Mouse (Mus musculus): ENCODE results near the gene B230217C12Rik.

Gene B230217C12Rik

DNA sequence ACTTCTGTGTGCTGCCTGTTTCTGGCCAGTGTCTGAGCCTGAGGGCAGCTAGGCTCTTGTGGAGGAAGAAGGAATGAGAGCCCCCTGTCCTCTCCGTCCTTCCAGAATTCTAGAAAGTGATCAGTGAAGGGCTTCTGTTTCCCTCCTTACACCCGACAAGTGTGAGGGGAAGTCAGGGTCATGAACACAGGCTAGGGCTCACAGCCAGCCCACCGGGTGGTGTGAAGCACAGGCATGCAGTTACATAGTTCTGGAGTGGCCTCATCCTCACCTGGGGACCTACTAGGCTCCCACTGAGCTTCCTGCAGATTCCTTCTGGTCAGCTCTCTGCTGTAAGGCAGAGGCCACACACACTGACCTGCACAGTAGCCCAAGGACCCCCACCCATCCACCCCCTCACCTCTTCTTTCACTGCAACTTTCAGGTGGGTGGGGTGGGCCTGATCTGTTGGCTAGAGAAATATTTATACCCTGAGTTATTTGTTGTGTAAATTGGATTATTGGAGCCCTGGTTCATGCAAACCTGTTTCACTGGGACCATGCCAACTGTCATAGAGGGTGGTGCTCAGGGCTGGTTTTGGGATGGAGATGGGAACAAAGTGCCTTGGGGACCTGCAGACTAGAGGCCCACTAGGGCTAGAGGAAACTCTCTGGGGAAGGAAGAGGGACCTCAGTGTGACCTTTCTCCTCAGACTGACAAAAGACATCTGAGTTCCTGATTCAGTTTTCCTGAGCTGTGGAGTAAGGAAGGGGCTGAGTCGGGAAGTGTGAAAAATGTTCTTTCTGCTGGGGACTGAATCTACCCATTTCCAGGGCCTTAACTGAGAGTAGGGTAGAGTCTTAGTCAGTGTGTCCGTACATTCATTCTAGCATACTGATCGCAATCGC, 31.1 kb upstream of the B230217C12Rik start:
- no peak for DNase-seq (ENCODE audit: low read depth, low spot score)

DNA sequence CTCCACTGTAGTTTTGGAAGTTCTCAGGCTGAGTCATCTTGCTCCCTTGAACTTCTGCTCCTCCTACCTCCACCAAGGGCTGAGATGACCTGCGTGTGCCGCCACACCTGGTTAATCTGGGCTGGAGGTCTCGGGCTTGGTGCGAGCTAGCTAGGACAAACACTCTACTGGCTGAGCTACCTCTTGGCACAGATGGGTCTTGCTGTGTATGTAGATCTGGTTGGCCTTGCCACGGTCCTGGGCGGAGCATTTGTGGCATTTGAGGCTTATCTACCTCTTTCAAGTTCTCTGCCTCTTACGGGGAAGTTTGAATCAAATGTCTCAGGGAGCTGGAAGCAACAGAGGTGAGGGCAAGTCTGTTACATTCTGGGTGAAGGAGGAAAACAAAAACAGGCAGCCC, 30.2 kb upstream of the B230217C12Rik start:
- no peak for DNase-seq (ENCODE audit: low read depth, low spot score)

GRCm38 (mm10) chr11:97810970-97811369, 29.6 kb upstream of the B230217C12Rik start:
- DNase-seq (ENCODE audit: low read depth, low spot score) = no peak

DNA sequence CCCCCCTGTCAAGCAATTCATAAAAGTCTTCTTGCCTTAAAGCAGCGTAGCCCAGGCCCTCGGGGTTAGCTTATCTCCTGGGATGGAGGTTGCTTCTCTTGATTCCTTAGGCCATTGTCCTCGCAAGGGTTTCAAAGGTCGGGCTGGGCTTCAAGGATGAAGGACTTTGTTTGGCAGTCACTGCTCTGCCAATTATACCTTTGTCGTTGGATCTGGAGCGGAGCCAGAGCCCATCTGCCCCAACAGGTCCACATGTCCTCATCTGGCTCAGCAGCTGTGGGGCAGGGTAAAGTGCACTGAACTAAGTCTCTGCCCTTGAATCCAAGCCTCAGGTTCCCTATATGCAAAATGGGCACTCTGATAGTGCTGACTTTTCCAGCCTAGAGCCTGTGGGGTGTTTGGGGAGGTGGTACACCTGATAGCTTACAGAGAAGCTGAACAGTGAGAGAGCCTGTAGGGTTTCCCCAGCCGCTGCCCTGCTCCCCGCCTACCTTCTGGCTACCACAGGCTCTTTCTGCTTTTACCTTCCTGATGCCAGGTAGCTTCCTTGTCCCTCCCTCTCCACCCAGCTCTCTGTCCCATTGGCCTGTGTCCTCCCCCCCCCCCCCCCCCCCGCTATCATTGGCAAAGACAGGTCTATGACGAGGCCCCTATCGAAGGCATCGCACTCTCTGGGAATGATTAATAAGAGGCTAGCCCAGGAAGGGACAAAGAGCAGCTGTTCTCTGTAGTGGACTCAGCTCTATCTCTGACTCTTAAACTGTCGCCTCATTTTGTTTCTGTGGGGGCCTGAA, 28.8 kb upstream of the B230217C12Rik start:
- no peak for DNase-seq (ENCODE audit: low read depth, low spot score)

DNA sequence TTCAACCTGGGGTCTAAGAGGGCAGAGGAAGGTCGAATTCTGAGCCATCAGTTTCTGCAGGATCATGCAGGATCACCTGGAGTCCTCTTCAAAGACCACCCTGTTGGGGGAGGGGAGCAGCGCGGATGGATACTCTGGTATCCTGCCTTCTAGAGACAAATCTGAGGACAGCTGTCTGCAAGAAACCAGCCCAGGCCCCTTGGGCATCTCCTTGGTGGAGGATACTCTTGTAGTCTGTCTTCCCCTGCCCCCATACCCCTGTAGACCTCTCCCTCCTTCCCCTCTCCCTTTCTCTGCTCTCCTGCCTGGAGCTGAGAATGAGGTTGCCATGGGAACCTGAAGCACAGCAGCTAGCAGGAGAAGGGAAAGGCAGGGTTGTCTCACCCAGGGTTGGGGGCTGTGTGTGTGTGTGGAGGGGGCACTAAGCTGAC, 28.1 kb upstream of the B230217C12Rik start:
- no peak for DNase-seq (ENCODE audit: low read depth, low spot score)

DNA sequence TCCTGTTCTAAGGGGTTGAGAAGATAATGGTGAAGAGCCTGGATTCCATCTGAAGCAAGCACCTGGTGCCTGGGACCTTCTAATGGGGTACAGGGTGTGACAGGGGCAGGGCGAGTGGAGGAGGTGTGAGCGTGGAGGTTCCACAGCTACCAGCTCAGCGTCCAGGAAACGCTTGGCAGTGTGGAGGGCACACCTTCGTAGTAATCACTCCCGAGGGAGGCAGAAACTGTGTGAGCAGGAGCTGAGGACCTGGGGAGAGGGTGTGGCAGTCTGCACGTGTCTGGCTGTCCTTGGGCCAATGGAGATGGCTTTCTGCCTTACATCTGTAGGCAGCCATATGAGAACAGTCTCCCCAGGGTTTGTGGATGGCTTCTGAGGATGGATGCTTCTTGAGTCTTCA, 27.5 kb upstream of the B230217C12Rik start:
- DNase-seq (ENCODE audit: low read depth, low spot score) = no peak

DNA sequence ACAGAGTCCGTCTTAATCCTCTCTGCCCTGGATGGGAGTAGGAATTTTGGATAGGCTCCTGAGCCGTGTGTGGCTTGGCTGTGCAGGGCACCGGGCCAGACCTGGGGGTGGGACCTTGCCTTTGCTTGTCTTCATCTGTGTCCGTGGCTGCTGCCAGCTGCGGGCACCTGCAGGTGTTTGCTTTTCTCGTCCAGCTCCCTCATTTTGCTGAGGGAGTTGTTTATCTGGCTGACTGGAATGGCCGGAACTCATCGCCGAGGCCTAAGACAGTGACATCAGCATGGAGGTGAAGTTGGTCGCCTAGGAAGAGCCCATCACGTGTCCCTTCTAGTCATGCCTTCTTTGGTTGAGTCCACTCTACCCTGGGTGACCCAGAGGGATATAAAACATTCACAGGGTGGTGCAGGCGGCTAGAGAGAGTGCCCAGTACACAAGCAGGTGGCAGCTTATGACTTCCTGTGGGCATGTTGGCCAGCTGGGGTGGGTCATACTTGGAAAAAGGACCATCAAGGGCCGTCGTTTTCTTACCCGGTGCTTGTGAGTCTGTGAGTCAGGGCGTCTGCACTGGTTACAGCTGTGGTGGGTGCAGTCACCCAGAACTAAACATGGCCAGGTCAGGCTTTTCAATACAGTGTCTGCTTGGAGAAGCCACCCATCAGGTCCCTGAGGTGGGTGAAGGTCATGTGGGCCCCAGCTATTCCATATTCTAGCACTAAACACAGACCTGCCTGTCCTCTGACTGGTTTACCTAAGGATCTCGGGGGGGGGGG, 26.6 kb upstream of the B230217C12Rik start:
- no peak for DNase-seq (ENCODE audit: low read depth, low spot score)

GRCm38 (mm10) chr11:97815736-97816135, 24.8 kb upstream of the B230217C12Rik start:
- no peak for DNase-seq (ENCODE audit: low read depth, low spot score)

- no peak for DNase-seq (ENCODE audit: low read depth, low spot score)
These were observed 24.4 kb upstream of the B230217C12Rik start for GRCm38 (mm10) chr11:97816176-97816575.

GRCm38 (mm10) chr11:97816916-97817315, 23.7 kb upstream of the B230217C12Rik start:
- DNase-seq (ENCODE audit: low read depth, low spot score) = no peak

GRCm38 (mm10) chr11:97817379-97817778, 23.2 kb upstream of the B230217C12Rik start:
- no peak for DNase-seq (ENCODE audit: low read depth, low spot score)

GRCm38 (mm10) chr11:97818003-97818402, 22.6 kb upstream of the B230217C12Rik start:
- DNase-seq (ENCODE audit: low read depth, low spot score) = no peak

GRCm38 (mm10) chr11:97818571-97818970, 22.0 kb upstream of the B230217C12Rik start:
- no peak for DNase-seq (ENCODE audit: low read depth, low spot score)

GRCm38 (mm10) chr11:97819102-97819501, 21.5 kb upstream of the B230217C12Rik start:
- DNase-seq (ENCODE audit: low read depth, low spot score) = no peak

DNA sequence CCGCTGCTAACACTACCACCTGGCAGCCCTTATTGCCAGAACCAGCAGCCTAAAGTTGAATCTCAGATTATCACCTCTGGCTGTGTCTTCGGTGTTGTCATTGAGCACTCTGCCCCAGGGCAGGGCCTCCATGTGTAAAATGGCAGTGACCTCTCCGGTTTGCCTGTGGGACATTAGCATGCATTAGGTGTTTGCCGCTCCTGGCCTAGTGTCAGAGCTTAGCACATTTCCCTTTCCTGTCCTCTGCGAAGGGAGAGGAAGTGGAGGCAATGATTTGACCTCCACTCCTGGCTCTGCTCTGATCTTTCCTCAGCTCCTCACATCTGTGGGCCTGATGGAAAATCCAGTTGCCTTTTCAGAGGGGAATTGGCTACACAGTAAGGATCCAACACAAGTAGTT, 20.7 kb upstream of the B230217C12Rik start:
- DNase-seq (ENCODE audit: low read depth, low spot score) = no peak

DNA sequence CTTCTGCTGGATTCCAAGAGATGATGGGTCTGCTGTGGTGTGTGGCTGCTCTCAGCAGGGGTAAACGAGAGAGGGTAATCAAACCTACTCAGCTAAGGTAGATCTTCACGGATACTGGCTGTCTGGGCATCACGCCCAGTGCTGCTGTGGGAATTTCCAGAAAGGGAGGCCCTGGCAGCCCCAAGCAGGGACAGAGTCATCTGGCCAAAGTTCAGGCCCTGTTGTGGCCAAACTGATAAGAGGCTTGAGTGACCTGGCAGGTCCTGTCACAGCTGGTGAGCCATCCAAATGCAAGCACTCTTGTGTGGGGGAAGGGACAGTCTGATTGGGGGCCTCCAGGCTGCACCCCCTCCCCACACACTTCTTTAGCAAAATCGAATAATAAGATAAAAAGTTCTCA, 19.7 kb upstream of the B230217C12Rik start:
- no peak for DNase-seq (ENCODE audit: low read depth, low spot score)

DNA sequence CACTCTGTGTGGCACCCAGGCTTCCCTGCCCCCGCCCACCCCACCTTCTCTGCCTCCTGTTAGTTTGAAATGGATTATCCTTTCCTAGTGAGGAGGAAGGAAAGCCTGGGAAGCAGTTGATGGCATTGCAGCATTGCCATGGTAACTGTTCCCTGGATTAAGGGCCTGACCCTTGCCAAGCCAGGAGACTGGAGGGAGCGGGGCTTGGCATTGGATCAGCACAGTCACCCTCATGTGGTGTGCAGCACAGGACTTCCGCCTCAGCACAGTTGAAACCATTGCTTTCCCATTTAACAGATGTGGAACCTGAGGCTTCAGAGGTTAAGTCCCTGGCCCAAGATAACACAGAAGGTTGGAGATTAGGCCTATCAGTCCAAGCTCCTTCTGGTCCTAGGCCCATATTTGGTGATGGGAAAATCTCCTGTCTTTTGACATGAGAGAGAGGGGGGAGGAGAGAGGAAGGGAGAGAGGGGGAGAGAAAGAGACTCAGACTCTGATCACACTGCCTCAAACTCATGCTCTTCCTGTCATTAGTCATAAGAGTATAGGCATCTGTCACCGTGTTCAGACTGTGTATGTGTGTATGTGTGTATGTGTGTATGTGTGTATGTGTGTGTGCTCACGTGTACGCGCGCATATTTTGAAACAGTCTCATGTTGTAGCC, 19.0 kb upstream of the B230217C12Rik start:
- no peak for DNase-seq (ENCODE audit: low read depth, low spot score)

DNA sequence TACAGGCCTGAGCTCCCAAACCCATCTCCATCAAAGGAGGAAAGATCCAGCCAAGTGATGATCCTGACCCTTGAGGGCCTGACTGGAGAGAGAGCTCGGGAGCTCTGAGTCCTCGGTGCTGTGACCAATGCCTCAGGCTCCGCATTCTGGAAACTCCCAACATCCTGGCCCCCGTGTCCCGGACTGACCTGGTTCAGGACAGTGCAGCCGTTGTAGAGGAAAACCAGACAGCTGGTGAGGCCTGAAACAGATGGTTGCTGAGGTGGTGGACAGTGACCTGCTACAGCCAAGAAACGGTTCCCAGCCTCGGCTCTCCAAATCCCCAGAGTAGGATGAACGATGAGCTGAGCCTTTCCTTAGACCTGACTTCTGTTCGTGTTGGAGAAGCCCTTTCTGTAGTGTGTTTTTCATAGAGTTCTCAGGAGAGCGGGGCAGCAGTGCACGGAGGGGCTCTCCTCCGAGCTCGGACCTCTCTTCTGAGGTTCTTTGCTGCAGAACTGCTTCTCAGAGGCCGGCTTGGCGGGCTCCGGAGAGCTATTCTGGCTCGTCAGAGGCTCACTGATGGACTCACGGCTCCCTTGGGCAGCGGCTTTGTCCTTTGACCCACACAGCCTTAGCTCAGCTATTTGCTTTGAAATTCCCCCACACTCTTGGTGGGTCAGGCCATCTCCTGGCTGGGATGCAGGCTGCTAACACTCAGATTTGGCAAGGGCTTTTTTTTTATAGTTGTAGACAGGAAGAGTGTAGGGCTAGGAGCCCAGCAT, 17.6 kb upstream of the B230217C12Rik start:
- DNase-seq (ENCODE audit: low read depth, low spot score) = no peak

DNA sequence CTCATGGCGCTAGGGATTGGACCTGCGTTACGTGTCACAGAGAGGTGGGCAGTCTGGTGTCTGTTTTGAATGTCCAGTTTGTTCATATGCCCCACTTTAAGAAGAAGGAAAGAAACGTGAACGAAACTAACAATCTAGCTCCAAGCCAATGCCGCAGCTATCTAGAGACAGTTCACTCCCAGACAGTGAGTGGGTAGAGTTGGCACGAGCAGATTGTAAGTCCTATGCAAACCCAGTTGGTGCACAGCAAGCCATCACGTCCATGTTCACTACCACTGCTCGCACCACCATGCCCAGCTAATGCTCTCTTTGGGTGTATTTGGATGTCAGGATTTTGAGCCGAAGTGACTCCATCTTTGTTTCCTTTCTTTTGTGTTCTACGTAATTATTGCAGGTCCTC, 16.4 kb upstream of the B230217C12Rik start:
- no peak for DNase-seq (ENCODE audit: low read depth, low spot score)

DNA sequence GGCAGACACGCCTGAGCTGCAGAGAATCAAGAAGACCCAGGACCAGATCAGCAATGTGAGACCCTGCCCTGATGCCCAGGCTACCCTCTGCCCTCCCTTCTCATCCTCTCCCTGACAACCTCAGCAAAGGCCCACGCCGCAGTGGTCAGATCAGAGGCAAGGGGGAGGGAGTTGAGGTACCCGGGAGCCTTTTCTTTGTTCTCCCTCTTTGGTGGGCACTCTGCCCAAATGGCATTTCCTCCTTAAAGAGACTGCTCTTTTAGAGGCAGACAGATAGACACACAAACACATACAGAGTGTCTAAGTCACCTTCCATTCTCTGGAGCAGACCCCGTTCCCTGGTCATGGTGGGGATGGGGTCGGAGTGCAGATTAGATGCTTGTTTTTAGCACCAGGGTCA, 15.7 kb upstream of the B230217C12Rik start:
- DNase-seq (ENCODE audit: low read depth, low spot score) = no peak

DNA sequence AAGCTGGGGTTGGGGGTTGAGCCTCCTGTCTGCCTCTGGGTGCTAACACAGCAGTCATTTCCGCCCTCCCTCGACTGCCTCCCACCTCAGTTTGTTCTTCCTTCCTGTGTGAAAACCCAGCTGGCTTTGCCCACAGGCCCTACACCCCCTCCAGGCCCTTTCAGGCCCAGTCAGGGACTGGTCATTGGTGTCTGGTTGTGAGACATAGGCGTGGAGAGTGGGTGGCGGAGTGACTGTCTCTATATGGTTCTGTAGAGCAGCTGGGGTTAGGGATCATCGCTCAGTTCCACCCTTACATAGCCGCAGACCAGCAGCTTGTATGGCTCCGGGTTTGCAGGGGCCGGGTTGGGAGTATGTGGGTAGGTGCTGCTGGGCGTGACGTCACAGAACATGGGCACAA, 15.3 kb upstream of the B230217C12Rik start:
- no peak for DNase-seq (ENCODE audit: low read depth, low spot score)

All from telencephalon, adult 2 months (tissue).